ENCODE assay signal across 8 mouse cellular contexts in genomic region chr15:82379871-82380713, GRCm38 (mm10). TPM values are rescaled to one million over a fixed set of nuclear protein-coding genes. Genes with fewer than 3 reads are reported as not detected.
A peak's percentile ranks its signal among the peaks of the same experiment; 100 is the strongest.
DNase-seq lines count a peak whose midpoint lies in the region; ATAC-seq lines count a peak whose summit lies in the region.

Cyp2d22 (minus strand) TSS chr15:82380260.

- peak within 1 kb of the TSS; percentile 89 for H3K27ac ChIP-seq in heart, embryonic 10.5 days
- H3K27ac ChIP-seq in liver, embryonic 15.5 days (replicated peaks) = peak within 1 kb of the TSS; percentile 88
- H3K27ac ChIP-seq in neural tube, embryonic 11.5 days (ENCODE audit: low read depth, low read length) = no peak within 1 kb of the TSS

- WGBS in heart, embryonic 10.5 days = 1% methylated on average over 19 of the region's 24 CpGs
- under 1% methylated on average over 19 of the region's 24 CpGs for WGBS in liver, embryonic 15.5 days (ENCODE audit: insufficient replicate concordance)
- WGBS in neural tube, embryonic 11.5 days = 5% methylated on average over 16 of the region's 24 CpGs

- H3K4me2 ChIP-seq in liver, embryonic 15.5 days = peak within 1 kb of the TSS; percentile 64
- H3K4me2 ChIP-seq in neural tube, embryonic 11.5 days (ENCODE audit: low read depth) = peak within 1 kb of the TSS; percentile 45

- peak within 1 kb of the TSS; percentile 35; the same call in 1 of the 2 replicates for H3K9ac ChIP-seq in liver, embryonic 15.5 days
- peak within 1 kb of the TSS; percentile 53 for H3K9ac ChIP-seq in neural tube, embryonic 11.5 days (ENCODE audit: low read length)

- H3K4me3 ChIP-seq in heart, embryonic 10.5 days = peak within 1 kb of the TSS; percentile 65
- peak within 1 kb of the TSS; percentile 51 for H3K4me3 ChIP-seq in liver, embryonic 15.5 days (replicated peaks)
- peak within 1 kb of the TSS; percentile 33 for H3K4me3 ChIP-seq in neural tube, embryonic 11.5 days (ENCODE audit: low read depth, low read length)

- peaks cover 33% of the 10 kb centered on the region for H3K4me1 ChIP-seq in heart, embryonic 10.5 days
- H3K4me1 ChIP-seq in liver, embryonic 15.5 days (replicated peaks) = peaks cover 19% of the 10 kb centered on the region
- H3K4me1 ChIP-seq in neural tube, embryonic 11.5 days (ENCODE audit: control insufficient read depth, insufficient read depth, low read length) = 0 out of 2 replicates have a peak, but pooled peaks cover 5% of the 10 kb centered on the region

- H3K9me3 ChIP-seq in heart, embryonic 10.5 days = no peaks in the 10 kb centered on the region
- no peaks in the 10 kb centered on the region for H3K9me3 ChIP-seq in liver, embryonic 15.5 days (replicated peaks)
- no peaks in the 10 kb centered on the region for H3K9me3 ChIP-seq in neural tube, embryonic 11.5 days (ENCODE audit: control insufficient read depth, low read length)

- DNase-seq in B cell, adult 2 months = peak; percentile 56 to 57
- DNase-seq in ZHBTc4 (ENCODE audit: low read depth, low spot score) = peak; percentile 43
- peak; percentile 72 for DNase-seq in embryo, embryonic 9.5 days (ENCODE audit: extremely low spot score)
- no peak for DNase-seq in heart, embryonic 10.5 days (ENCODE audit: low spot score)
- peak; percentile 70 for DNase-seq in kidney, adult 9 months
- DNase-seq in neural tube, embryonic 11.5 days (ENCODE audit: low spot score) = peak; percentile 57
- peak; percentile 43 to 54 for DNase-seq in thymus, postnatal 36 days

- ATAC-seq in liver, embryonic 15.5 days (ENCODE audit: insufficient read depth) = peak; percentile 62
- ATAC-seq in neural tube, embryonic 11.5 days (ENCODE audit: insufficient read depth, low FRiP score, low TSS enrichment) = peak; percentile 58; the same call in 1 of the 2 replicates

- no peaks in the 10 kb centered on the region for H3K36me3 ChIP-seq in heart, embryonic 10.5 days
- no peaks in the 10 kb centered on the region for H3K36me3 ChIP-seq in liver, embryonic 15.5 days (replicated peaks)
- no peaks in the 10 kb centered on the region for H3K36me3 ChIP-seq in neural tube, embryonic 11.5 days (ENCODE audit: control insufficient read depth, insufficient read depth, low read length)

- 0 out of 2 replicates have a peak, but pooled peaks cover 3% of the 10 kb centered on the region for H3K27me3 ChIP-seq in heart, embryonic 10.5 days (ENCODE audit: insufficient read depth, poor library complexity, severe bottlenecking)
- peaks cover 11% of the 10 kb centered on the region for H3K27me3 ChIP-seq in liver, embryonic 15.5 days
- H3K27me3 ChIP-seq in neural tube, embryonic 11.5 days (ENCODE audit: control insufficient read depth, insufficient read depth, low read length) = no peaks in the 10 kb centered on the region

RNA-seq across cellular contexts. Expression of gene Cyp2d22, which starts in this region (rescaled TPM):
- polyA plus RNA-seq in heart, embryonic 10.5 days (2016; fragmentation: Nextera tagmentation; extraction: Ambion mirVana) = 3.2 and 3.9 TPM in 2 replicates
- 17.7 and 19.1 TPM in 2 replicates for polyA plus RNA-seq in liver, embryonic 15.5 days (2015; fragmentation: Nextera tagmentation; extraction: Ambion mirVana)
- polyA plus RNA-seq in neural tube, embryonic 11.5 days (2014; fragmentation: Nextera tagmentation; extraction: Ambion mirVana) = 1.5 and 1.6 TPM in 2 replicates
